Mouse (Mus musculus) intestine, postnatal 0 days (tissue): Measurements from ENCODE around the gene Rnf38. TPM values are rescaled to one million over a fixed set of nuclear protein-coding genes. Genes with fewer than 3 reads are reported as not detected.

Experiments used
- ATAC-seq: fragments of 200-750 bp; cut with Nextera tagmentation; 2 replicates; pipeline ENCODE4 v1.8.0; 2017; ENCODE audit warnings: mild to moderate bottlenecking, moderate TSS enrichment, moderate library complexity
- H3K27ac ChIP-seq: fragments of 300-500 bp; sonication (generic); 2 replicates; pipeline ENCODE4 v1.5.1; 2014; ENCODE audit warnings: mild to moderate bottlenecking, low read depth, low read length, moderate library complexity
- H3K27me3 ChIP-seq: fragments of 300-500 bp; sonication (generic); replicated peaks from 2 replicates; pipeline ENCODE4 v1.6.1; 2014; ENCODE audit warnings: low read length, mixed read lengths; ENCODE audit not compliant: control insufficient read depth, insufficient read depth
- H3K36me3 ChIP-seq: fragments of 300-500 bp; sonication (generic); 2 replicates; pipeline ENCODE4 v1.6.1; 2014; ENCODE audit warnings: mild to moderate bottlenecking, moderate library complexity; ENCODE audit not compliant: control insufficient read depth, insufficient read depth
- H3K4me1 ChIP-seq: fragments of 300-500 bp; sonication (generic); replicated peaks from 2 replicates; pipeline ENCODE4 v1.6.1; 2014; ENCODE audit warnings: antibody characterized with exemption, low read length, mixed read lengths; ENCODE audit not compliant: control insufficient read depth, insufficient read depth
- H3K4me2 ChIP-seq: fragments of 300-500 bp; sonication (generic); replicated peaks from 2 replicates; pipeline ENCODE4 v1.6.1; 2014; ENCODE audit warnings: low read depth, mild to moderate bottlenecking, moderate library complexity
- H3K4me3 ChIP-seq: fragments of 300-500 bp; sonication (generic); 2 replicates; pipeline ENCODE4 v1.5.1; 2014; ENCODE audit warnings: low read depth, low read length
- H3K9ac ChIP-seq: fragments of 300-500 bp; sonication (generic); 2 replicates; pipeline ENCODE4 v1.6.1; 2014; ENCODE audit warnings: mild to moderate bottlenecking, low read depth, low read length
- H3K9me3 ChIP-seq: fragments of 300-500 bp; sonication (generic); 2 replicates; pipeline ENCODE4 v1.6.1; 2016; ENCODE audit warnings: mixed run types; ENCODE audit not compliant: control insufficient read depth
- CTCF ChIP-seq: sonication (generic); IDR thresholded peaks from 2 replicates; pipeline ENCODE4 v1.5.1; 2016; ENCODE audit warnings: low read depth, mild to moderate bottlenecking, control low read depth, antibody characterized with exemption, moderate library complexity
- WGBS: fragments of 180-500 bp; shearing (Covaris S2); extraction: QIAGEN DNeasy Blood & Tissue Kit; methylation state at CpG from one replicate; pipeline ENCODE4 v1.1.7; 2014; 5-methylcytosine and 5-hydroxymethylcytosine counted together
- polyA plus RNA-seq: library from polyadenylated mRNA; unstranded; fragments of >200 nt; fragmentation: Nextera tagmentation; extraction: Ambion mirVana; gene quantifications from 2 replicates; pipeline ENCODE4 v1.2.1, GENCODE M21; 2015

Gene Rnf38
- polyA plus RNA-seq, 1 experiment from 2014 or later = 6.0 TPM

- Histone ChIP-seq H3K27ac (peak overlapping the region; percentile 60), H3K4me1 (no peaks in the 10 kb centered on the region; the same call in 1 of the 2 replicates), H3K9me3 (no peaks in the 10 kb centered on the region), H3K27me3 (no peaks in the 10 kb centered on the region), H3K36me3 (no peaks in the 10 kb centered on the region), H3K4me2 (peak overlapping the region; percentile 33; the same call in 1 of the 2 replicates), H3K4me3 (peak overlapping the region; percentile 9; the same call in 1 of the 2 replicates), H3K9ac (no peak overlapping the region)
- TF ChIP-seq CTCF = no peak
- ATAC-seq = no peak
- 18% methylated on average over 18 of the region's 18 CpGs for WGBS
These were observed 127.2 kb downstream of the Rnf38 start for GRCm38 (mm10) chr4:44106297-44106821.

DNA sequence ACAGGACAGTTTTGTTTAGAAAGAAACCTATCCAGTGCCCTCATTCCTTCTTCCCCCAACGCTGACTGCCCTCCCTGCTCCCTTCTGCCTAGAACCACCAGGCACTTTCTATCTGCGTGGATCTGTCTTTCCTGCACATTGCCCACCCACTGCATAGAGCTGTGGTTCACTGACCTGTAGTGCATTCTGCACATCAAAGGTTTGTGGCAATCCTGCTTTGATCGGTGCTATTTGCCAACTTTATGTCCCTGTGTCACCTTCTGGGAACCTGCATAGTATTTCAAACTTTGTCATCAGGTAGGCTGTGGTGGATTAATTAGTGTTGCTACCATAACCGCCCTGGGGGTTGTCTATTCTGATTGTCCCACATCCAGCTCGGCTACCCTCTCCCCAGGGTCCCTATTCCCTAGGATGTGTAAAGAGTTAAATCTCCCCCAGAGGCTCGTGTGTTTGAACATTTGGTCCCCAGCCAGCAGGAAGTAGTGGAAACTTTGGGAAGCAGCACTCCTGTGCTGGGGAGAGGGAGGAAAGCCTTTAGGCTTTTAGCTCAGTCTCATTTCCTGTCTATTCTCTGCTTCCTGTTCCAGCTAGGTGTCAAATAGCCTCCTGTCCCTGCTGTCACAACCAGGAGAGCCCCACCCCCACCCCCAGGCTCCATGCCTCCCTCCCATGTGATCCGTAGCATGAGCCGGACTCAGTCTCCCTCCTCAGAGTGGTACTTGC is 129.2 kb downstream of the Rnf38 start:
- H3K9me3 ChIP-seq = no peaks in the 10 kb centered on the region
- no peaks in the 10 kb centered on the region for H3K27me3 ChIP-seq
- ATAC-seq = 0 out of 2 replicates have a peak, but pooled peaks have one; percentile 39
- H3K27ac ChIP-seq = no peak overlapping the region; the same call in 1 of the 2 replicates
- H3K4me1 ChIP-seq = no peaks in the 10 kb centered on the region; the same call in 1 of the 2 replicates
- no peak overlapping the region for H3K9ac ChIP-seq
- H3K36me3 ChIP-seq = no peaks in the 10 kb centered on the region
- TF ChIP-seq CTCF = no peak
- H3K4me2 ChIP-seq = no peak overlapping the region
- H3K4me3 ChIP-seq = no peak overlapping the region
- 43% methylated on average over 8 of the region's 8 CpGs for WGBS

GRCm38 (mm10) chr4:44103620-44104019 is 130.0 kb downstream of the Rnf38 start:
- Histone ChIP-seq H3K4me1 (no peaks in the 10 kb centered on the region; the same call in 1 of the 2 replicates), H3K9ac (no peak overlapping the region), H3K4me3 (no peak overlapping the region), H3K9me3 (no peaks in the 10 kb centered on the region), H3K4me2 (no peak overlapping the region), H3K27me3 (no peaks in the 10 kb centered on the region), H3K36me3 (no peaks in the 10 kb centered on the region), H3K27ac (no peak overlapping the region)
- WGBS = 55% methylated on average over 8 of the region's 8 CpGs
- ATAC-seq = peak; percentile 72
- TF ChIP-seq CTCF = no peak

- H3K9ac ChIP-seq = no peak overlapping the region
- no peaks in the 10 kb centered on the region for H3K4me1 ChIP-seq
- no peaks in the 10 kb centered on the region for H3K9me3 ChIP-seq
- TF ChIP-seq CTCF = no peak
- no peaks in the 10 kb centered on the region for H3K27me3 ChIP-seq
- no peak overlapping the region for H3K27ac ChIP-seq
- 40% methylated on average over 11 of the region's 11 CpGs for WGBS
- peak overlapping the region; percentile 38 for H3K4me2 ChIP-seq
- H3K4me3 ChIP-seq = no peak overlapping the region
- H3K36me3 ChIP-seq = no peaks in the 10 kb centered on the region
- no peak for ATAC-seq
These were observed 135.8 kb downstream of the Rnf38 start for GRCm38 (mm10) chr4:44097576-44098335.

DNA sequence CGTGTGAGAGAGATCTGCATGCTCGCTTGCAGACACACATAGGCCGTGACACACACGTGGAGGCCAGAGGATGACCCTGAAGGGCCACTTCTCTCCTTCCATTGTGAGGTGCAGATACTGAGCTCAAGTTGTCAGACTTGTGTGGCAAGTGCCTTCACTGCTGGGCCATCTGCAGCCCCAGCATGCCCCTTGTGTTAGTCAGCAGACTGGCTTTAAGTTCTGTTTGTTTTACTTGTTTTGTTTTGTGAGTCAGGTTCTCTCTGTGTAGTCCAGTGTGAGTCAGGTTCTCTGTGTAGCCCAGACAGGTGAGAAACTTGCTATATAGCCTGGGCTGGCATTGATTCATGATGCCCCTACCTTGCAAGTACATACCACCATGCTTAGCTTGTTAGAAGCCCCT is 139.1 kb downstream of the Rnf38 start:
- H3K4me3 ChIP-seq = no peak overlapping the region
- H3K4me2 ChIP-seq = no peak overlapping the region
- ATAC-seq = no peak
- H3K9me3 ChIP-seq = no peaks in the 10 kb centered on the region
- no peak overlapping the region for H3K27ac ChIP-seq
- TF ChIP-seq CTCF = no peak
- 73% methylated on average over 4 of the region's 4 CpGs for WGBS
- H3K27me3 ChIP-seq = no peaks in the 10 kb centered on the region
- no peaks in the 10 kb centered on the region for H3K4me1 ChIP-seq
- no peak overlapping the region for H3K9ac ChIP-seq
- no peaks in the 10 kb centered on the region for H3K36me3 ChIP-seq

- H3K4me1 ChIP-seq = no peaks in the 10 kb centered on the region
- no peaks in the 10 kb centered on the region for H3K36me3 ChIP-seq
- TF ChIP-seq CTCF = no peak
- H3K27me3 ChIP-seq = no peaks in the 10 kb centered on the region
- WGBS = 68% methylated on average over 11 of the region's 11 CpGs
- H3K9ac ChIP-seq = no peak overlapping the region
- no peaks in the 10 kb centered on the region for H3K9me3 ChIP-seq
- no peak overlapping the region for H3K4me2 ChIP-seq
- ATAC-seq = no peak
- no peak overlapping the region for H3K27ac ChIP-seq
- no peak overlapping the region for H3K4me3 ChIP-seq
These were observed 141.2 kb downstream of the Rnf38 start for GRCm38 (mm10) chr4:44092359-44092758.
